In genomic region chr19:5085145-5085863, GRCm38 (mm10) we compare ENCODE assay signal across 9 mouse cellular contexts. TPM values are rescaled to one million over a fixed set of nuclear protein-coding genes. Genes with fewer than 3 reads are reported as not detected.
A peak's percentile ranks its signal among the peaks of the same experiment; 100 is the strongest.
DNase-seq lines count a peak whose midpoint lies in the region; ATAC-seq lines count a peak whose summit lies in the region.
"Had no signal": no experiment of that assay in that cellular context is flagged by ENCODE, and none has a peak within 500 bp of the region (broad histone marks: within the 10 kb centered on the region; RNA-seq: fewer than 3 reads in every experiment).

TSS of gene Tmem151a (minus strand) at chr19:5085531.

- ATAC-seq in heart, embryonic 11.5 days (replicated peaks; ENCODE audit: insufficient number of reproducible peaks, low FRiP score, low TSS enrichment) = no peak
- 0 out of 2 replicates have a peak, but pooled peaks have one; percentile 33 for ATAC-seq in erythroblast, adult 5-6 weeks (replicated peaks; ENCODE audit: low FRiP score, poor library complexity, severe bottlenecking)
- no peak for ATAC-seq in limb, embryonic 13.5 days (ENCODE audit: low FRiP score, low read depth)
- no peak for ATAC-seq in neural tube, embryonic 12.5 days (ENCODE audit: low FRiP score, low read depth)
- ATAC-seq: Patski had no signal

- peaks cover 62% of the 10 kb centered on the region for H3K27me3 ChIP-seq in heart, embryonic 11.5 days (ENCODE audit: control insufficient read depth, insufficient read depth, low read length)
- H3K27me3 ChIP-seq in limb, embryonic 13.5 days = peaks cover 63% of the 10 kb centered on the region
- peaks cover 62% of the 10 kb centered on the region for H3K27me3 ChIP-seq in neural tube, embryonic 12.5 days (replicated peaks)

- H3K9me3 ChIP-seq in heart, embryonic 11.5 days (replicated peaks; ENCODE audit: control insufficient read depth, low read length) = no peaks in the 10 kb centered on the region
- H3K9me3 ChIP-seq in limb, embryonic 13.5 days = no peaks in the 10 kb centered on the region
- no peaks in the 10 kb centered on the region for H3K9me3 ChIP-seq in neural tube, embryonic 12.5 days

- under 1% methylated on average over 56 of the region's 69 CpGs for WGBS in heart, embryonic 11.5 days (ENCODE audit: insufficient replicate concordance)
- under 1% methylated on average over 48 of the region's 69 CpGs for WGBS in limb, embryonic 13.5 days
- WGBS in neural tube, embryonic 12.5 days = 1% methylated on average over 66 of the region's 69 CpGs

- H3K9ac ChIP-seq in heart, embryonic 11.5 days (ENCODE audit: low read depth, low read length) = peak within 1 kb of the TSS; percentile 11; the same call in 1 of the 2 replicates
- H3K9ac ChIP-seq in limb, embryonic 13.5 days = peak within 1 kb of the TSS; percentile 59
- peak within 1 kb of the TSS; percentile 53 for H3K9ac ChIP-seq in neural tube, embryonic 12.5 days

- DNase-seq in heart, postnatal 36 days = no peak
- DNase-seq in adrenal gland, adult 2 months = peak; percentile 83
- DNase-seq in kidney, adult 11 months = peak; percentile 67
- DNase-seq in thymus, postnatal 14 days = no peak

- 0 out of 2 replicates have a peak, but pooled peaks cover 2% of the 10 kb centered on the region for H3K36me3 ChIP-seq in heart, embryonic 11.5 days (ENCODE audit: control insufficient read depth, insufficient read depth, low read length)
- peaks cover 8% of the 10 kb centered on the region for H3K36me3 ChIP-seq in limb, embryonic 13.5 days
- H3K36me3 ChIP-seq in neural tube, embryonic 12.5 days = peaks cover under 1% of the 10 kb centered on the region

- peaks cover 18% of the 10 kb centered on the region for H3K4me1 ChIP-seq in heart, embryonic 11.5 days (ENCODE audit: control insufficient read depth, insufficient read depth, low read length)
- H3K4me1 ChIP-seq in limb, embryonic 13.5 days = peaks cover 29% of the 10 kb centered on the region
- H3K4me1 ChIP-seq in neural tube, embryonic 12.5 days = peaks cover 24% of the 10 kb centered on the region

- H3K27ac ChIP-seq in heart, embryonic 11.5 days (ENCODE audit: low read depth, low read length) = no peak within 1 kb of the TSS
- H3K27ac ChIP-seq in limb, embryonic 13.5 days = no peak within 1 kb of the TSS
- no peak within 1 kb of the TSS for H3K27ac ChIP-seq in neural tube, embryonic 12.5 days

- H3K4me3 ChIP-seq in heart, embryonic 11.5 days (ENCODE audit: low read depth, low read length) = peak within 1 kb of the TSS; percentile 50
- peak within 1 kb of the TSS; percentile 50 for H3K4me3 ChIP-seq in limb, embryonic 13.5 days
- H3K4me3 ChIP-seq in neural tube, embryonic 12.5 days = peak within 1 kb of the TSS; percentile 43

- peak within 1 kb of the TSS; percentile 80 for H3K4me2 ChIP-seq in heart, embryonic 11.5 days
- H3K4me2 ChIP-seq in limb, embryonic 13.5 days (replicated peaks) = peak within 1 kb of the TSS; percentile 85
- H3K4me2 ChIP-seq in neural tube, embryonic 12.5 days (replicated peaks) = peak within 1 kb of the TSS; percentile 75

- intact Hi-C loops in heart, postnatal 36 days (cut with DNase I) = no loop called here

RNA-seq across cellular contexts. Expression of gene Tmem151a, which starts in this region (rescaled TPM):
- polyA plus RNA-seq in heart, embryonic 11.5 days (2014; fragmentation: Nextera tagmentation; extraction: Ambion mirVana) = 4.6 and 4.7 TPM in 2 replicates
- 1 to 10 TPM; 1.7 to 2.8 TPM for total RNA-seq in heart, postnatal 36 days (2021)
- total RNA-seq in adrenal gland, adult 2 months (2021) = 1 to 10 TPM; 1.2 to 2.9 TPM
- polyA plus RNA-seq in adrenal gland, adult 2 months (2012; rRNA removed) = 4.8 and 5.0 TPM in 2 replicates
- total RNA-seq in erythroblast, adult 5-6 weeks (2015; ENCODE audit: low replicate concordance) = not detected in 2 replicates
- total RNA-seq in erythroblast, adult 5-6 weeks (2017; ENCODE audit: low replicate concordance) = not detected in 2 replicates
- 2.7 TPM in 2 replicates for polyA plus RNA-seq in limb, embryonic 13.5 days (2015; fragmentation: Nextera tagmentation; extraction: Ambion mirVana)
- polyA plus RNA-seq in neural tube, embryonic 12.5 days (2016; fragmentation: Nextera tagmentation; extraction: Ambion mirVana) = 2.5 and 2.8 TPM in 2 replicates

Comparison
In these comparisons a context has a peak if more than half of its experiments do, and no peak if none do; other contexts are left out.
1. Peak in ATAC-seq in erythroblast, adult 5-6 weeks; RNA of the gene not detected or under 1 TPM.
2. DNase-seq: peak in adrenal gland, adult 2 months (single experiment) and kidney, adult 11 months (single experiment); none in heart, postnatal 36 days (0 of 2) and thymus, postnatal 14 days (single experiment).
3. Peak in every context shown above with its lines, with median percentiles within 50 percentile points of each other: H3K4me2 ChIP-seq, H3K4me3 ChIP-seq and H3K9ac ChIP-seq.